Mouse (Mus musculus) ES-Bruce4 (cell line): ENCODE results near the gene Gm10944. TPM values are rescaled to one million over a fixed set of nuclear protein-coding genes. Genes with fewer than 3 reads are reported as not detected.

Source experiments
- H3K27ac ChIP-seq: 2 replicates; pipeline ENCODE4 v1.5.1; 2012; ENCODE audit warnings: low read length, inconsistent platforms; ENCODE audit not compliant: insufficient read depth
- H3K27me3 ChIP-seq: 2 replicates; pipeline ENCODE4 v1.6.1; 2012; ENCODE audit warnings: mild to moderate bottlenecking, low read length, inconsistent platforms; ENCODE audit not compliant: control insufficient read depth, poor library complexity, insufficient read depth, severe bottlenecking
- H3K36me3 ChIP-seq: 2 replicates; pipeline ENCODE4 v1.6.1; 2012; ENCODE audit warnings: inconsistent platforms, mild to moderate bottlenecking, low read length, moderate library complexity; ENCODE audit not compliant: control insufficient read depth, poor library complexity, insufficient read depth, severe bottlenecking
- H3K4me1 ChIP-seq: one replicate; pipeline ENCODE4 v1.8.1; 2011; ENCODE audit warnings: low read length; ENCODE audit not compliant: control insufficient read depth, insufficient read depth
- H3K4me3 ChIP-seq: 2 replicates; pipeline ENCODE4 v1.5.1; 2011; ENCODE audit warnings: low read depth, mild to moderate bottlenecking, low read length
- H3K9ac ChIP-seq: 2 replicates; pipeline ENCODE4 v1.6.1; 2012; ENCODE audit warnings: low read depth, mild to moderate bottlenecking, inconsistent platforms; ENCODE audit not compliant: poor library complexity, severe bottlenecking
- H3K9me3 ChIP-seq: replicated peaks from 2 replicates; pipeline ENCODE4 v1.6.1; 2012; ENCODE audit warnings: mild to moderate bottlenecking, low read length, inconsistent platforms; ENCODE audit not compliant: control insufficient read depth, poor library complexity, insufficient read depth, severe bottlenecking
- CTCF ChIP-seq: IDR thresholded peaks from one replicate; pipeline ENCODE4 v1.8.1; 2011; ENCODE audit warnings: low read depth, low read length
- EP300 ChIP-seq: IDR thresholded peaks from 2 replicates; pipeline ENCODE4 v1.6.1; 2011; ENCODE audit warnings: low read depth, low read length; ENCODE audit not compliant: insufficient read depth
- POLR2A ChIP-seq: IDR thresholded peaks from one replicate; pipeline ENCODE4 v1.8.1; 2011; ENCODE audit warnings: low read length; ENCODE audit not compliant: insufficient read depth
- polyA plus RNA-seq: library from polyadenylated mRNA; stranded (reverse); fragments of >200 nt; gene quantifications from 2 replicates; pipeline ENCODE4 v1.2.4, GENCODE M21; 2011; ENCODE audit warnings: low read depth; ENCODE audit not compliant: missing spikeins, insufficient read depth, insufficient read length

The Gm10944 gene
- polyA plus RNA-seq, 1 experiment, result not detected

GRCm38 (mm10) chr10:10689668-10690223 is 8.6 kb downstream of the Gm10944 start:
- no peak overlapping the region for H3K4me3 ChIP-seq
- H3K27ac ChIP-seq, result no peak overlapping the region
- H3K36me3 ChIP-seq, result no peaks in the 10 kb centered on the region
- no peaks in the 10 kb centered on the region for H3K4me1 ChIP-seq
- no peaks in the 10 kb centered on the region for H3K9me3 ChIP-seq
- no peaks in the 10 kb centered on the region; the same call in 1 of the 2 replicates for H3K27me3 ChIP-seq
- TF ChIP-seq CTCF (no peak), EP300 (no peak), POLR2A (no peak)
- H3K9ac ChIP-seq, result no peak overlapping the region

DNA sequence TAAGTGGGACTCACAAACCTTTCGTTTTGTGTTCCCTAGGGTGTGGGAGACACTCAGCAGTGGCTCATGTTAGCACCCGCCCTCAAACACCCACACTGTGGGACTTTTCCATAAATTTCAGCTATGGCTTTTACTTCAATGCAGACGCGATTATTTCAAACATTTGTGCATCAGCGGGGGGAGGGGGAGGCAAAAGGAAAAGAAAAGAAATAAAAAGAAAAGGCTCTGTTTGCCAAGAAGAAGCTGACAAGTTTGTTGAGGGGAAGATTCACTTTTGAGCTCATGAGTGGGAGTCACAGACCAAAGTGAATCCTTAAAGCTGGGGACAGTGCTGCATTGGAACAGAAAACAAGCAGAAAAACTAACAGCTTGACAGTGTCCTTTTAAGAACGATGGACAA is 16.3 kb downstream of the Gm10944 start:
- Histone ChIP-seq H3K27me3 (no peaks in the 10 kb centered on the region), H3K4me3 (no peak overlapping the region), H3K36me3 (no peaks in the 10 kb centered on the region), H3K4me1 (no peaks in the 10 kb centered on the region), H3K27ac (no peak overlapping the region), H3K9me3 (no peaks in the 10 kb centered on the region), H3K9ac (no peak overlapping the region)
- TF ChIP-seq POLR2A (no peak), CTCF (no peak), EP300 (no peak)

DNA sequence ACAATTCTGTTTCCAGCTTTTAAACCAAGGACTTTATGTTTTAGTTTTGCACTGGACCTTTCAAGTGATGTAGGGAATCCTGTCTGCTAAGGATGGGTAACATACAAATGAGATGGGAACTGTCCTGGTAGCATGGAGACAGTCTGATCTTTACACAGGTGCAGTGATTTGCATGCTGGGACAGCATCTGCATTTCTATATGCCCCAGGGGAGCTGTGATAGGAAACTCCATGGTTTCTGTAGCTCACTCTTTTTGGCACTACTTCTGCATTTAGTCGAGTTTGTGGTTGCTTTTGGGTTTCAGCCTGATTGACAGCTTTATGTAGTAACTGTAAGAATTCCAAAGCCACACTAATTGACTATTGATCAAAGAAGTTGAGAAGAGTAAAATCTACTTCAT is 19.8 kb downstream of the Gm10944 start:
- H3K9me3 ChIP-seq, result no peaks in the 10 kb centered on the region
- no peak overlapping the region for H3K9ac ChIP-seq
- H3K4me1 ChIP-seq, result no peaks in the 10 kb centered on the region
- no peaks in the 10 kb centered on the region for H3K36me3 ChIP-seq
- no peak overlapping the region for H3K27ac ChIP-seq
- TF ChIP-seq CTCF (no peak), EP300 (no peak), POLR2A (no peak)
- no peaks in the 10 kb centered on the region; the same call in 1 of the 2 replicates for H3K27me3 ChIP-seq
- H3K4me3 ChIP-seq, result no peak overlapping the region

GRCm38 (mm10) chr10:10701326-10701725 is 20.2 kb downstream of the Gm10944 start:
- Histone ChIP-seq H3K27me3 (no peaks in the 10 kb centered on the region; the same call in 1 of the 2 replicates), H3K36me3 (no peaks in the 10 kb centered on the region), H3K4me3 (no peak overlapping the region), H3K9ac (no peak overlapping the region), H3K9me3 (no peaks in the 10 kb centered on the region), H3K27ac (no peak overlapping the region), H3K4me1 (no peaks in the 10 kb centered on the region)
- TF ChIP-seq POLR2A (no peak), CTCF (no peak), EP300 (no peak)

DNA sequence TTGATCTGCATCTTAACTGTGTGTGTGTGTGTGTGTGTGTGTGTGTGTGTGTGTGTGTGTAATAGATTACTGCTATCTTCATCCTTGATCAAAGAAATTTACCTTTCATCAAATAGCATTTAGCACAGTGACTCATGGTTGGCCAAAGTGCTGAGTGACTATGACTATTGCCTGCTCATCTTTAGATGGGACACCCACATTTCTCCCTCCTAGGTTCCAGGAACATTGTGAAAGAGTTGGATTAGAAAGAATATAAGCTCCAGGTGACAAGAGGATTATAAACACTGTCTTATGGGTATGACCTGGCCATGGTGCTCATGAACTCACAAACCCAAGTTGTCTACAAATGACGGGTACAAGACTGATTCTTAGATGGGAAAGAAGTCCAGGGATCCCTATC is 26.9 kb downstream of the Gm10944 start:
- no peak for TF ChIP-seq POLR2A
- TF ChIP-seq CTCF, result no peak
- TF ChIP-seq EP300, result no peak
- Histone ChIP-seq H3K27me3 (no peaks in the 10 kb centered on the region; the same call in 1 of the 2 replicates), H3K9ac (no peak overlapping the region), H3K9me3 (no peaks in the 10 kb centered on the region), H3K36me3 (no peaks in the 10 kb centered on the region), H3K4me3 (no peak overlapping the region), H3K4me1 (no peaks in the 10 kb centered on the region), H3K27ac (no peak overlapping the region)

DNA sequence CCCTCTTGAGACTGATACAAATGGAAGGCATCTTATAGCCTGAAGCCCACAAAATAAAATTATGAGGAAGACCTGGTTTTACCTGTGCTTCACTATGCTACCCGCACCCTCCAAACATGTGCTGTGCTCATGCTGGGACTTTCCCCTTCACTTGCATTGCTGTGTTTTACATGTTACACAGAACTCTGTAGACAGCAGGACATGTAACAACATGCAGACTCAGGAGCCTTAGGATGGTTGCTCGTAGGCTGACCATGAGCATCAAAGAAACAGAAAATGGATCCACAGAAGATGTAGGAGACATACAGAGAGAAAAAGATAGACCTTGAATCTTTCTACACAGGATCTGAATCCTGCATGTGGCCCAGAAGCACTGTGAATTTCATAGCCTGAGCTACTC is 29.2 kb downstream of the Gm10944 start:
- Histone ChIP-seq H3K27ac (no peak overlapping the region), H3K9ac (no peak overlapping the region), H3K27me3 (no peaks in the 10 kb centered on the region), H3K36me3 (no peaks in the 10 kb centered on the region), H3K9me3 (no peaks in the 10 kb centered on the region), H3K4me1 (no peaks in the 10 kb centered on the region), H3K4me3 (no peak overlapping the region)
- TF ChIP-seq POLR2A, result no peak
- TF ChIP-seq EP300, result no peak
- no peak for TF ChIP-seq CTCF
